Mouse (Mus musculus) cortical plate, adult 2 months (tissue): ENCODE measurements around the gene Ern1. TPM values are rescaled to one million over a fixed set of nuclear protein-coding genes. Genes with fewer than 3 reads are reported as not detected.
"Not testable (repeated sequence)": the region's sequence is repeated elsewhere in the genome, so short reads cannot be mapped to it uniquely, and the experiment has no call there.

Source experiments
- H3K27ac ChIP-seq: fragments of 200-500 bp; 2 replicates; pipeline ENCODE4 v1.5.1; 2012; ENCODE audit warnings: low read length, control low read depth, inconsistent platforms; ENCODE audit not compliant: insufficient read depth
- H3K4me1 ChIP-seq: fragments of 200-500 bp; 2 replicates; pipeline ENCODE4 v1.6.1; 2011; ENCODE audit warnings: low read length; ENCODE audit not compliant: control insufficient read depth, insufficient read depth
- H3K4me3 ChIP-seq: fragments of 200-500 bp; 2 replicates; pipeline ENCODE4 v1.5.1; 2011; ENCODE audit warnings: mild to moderate bottlenecking, low read length, control low read depth; ENCODE audit not compliant: insufficient read depth
- CTCF ChIP-seq: fragments of 200-500 bp; IDR thresholded peaks from 2 replicates; pipeline ENCODE4 v1.5.1; 2011; ENCODE audit warnings: mild to moderate bottlenecking, control low read depth, low read length; ENCODE audit not compliant: insufficient read depth; ENCODE audit errors: extremely low read depth
- POLR2A ChIP-seq: fragments of 200-500 bp; IDR thresholded peaks from 2 replicates; pipeline ENCODE4 v1.6.1; 2011; ENCODE audit warnings: mild to moderate bottlenecking, low read length, control low read depth; ENCODE audit not compliant: insufficient read depth; ENCODE audit errors: extremely low read depth
- polyA plus RNA-seq: library from polyadenylated mRNA; depleted of rRNA; stranded (reverse); fragments of >200 nt; gene quantifications from 2 replicates; pipeline ENCODE4 v1.2.3, GENCODE M21; 2012

Gene Ern1
- polyA plus RNA-seq, 1 experiment, result 6.2 TPM

DNA sequence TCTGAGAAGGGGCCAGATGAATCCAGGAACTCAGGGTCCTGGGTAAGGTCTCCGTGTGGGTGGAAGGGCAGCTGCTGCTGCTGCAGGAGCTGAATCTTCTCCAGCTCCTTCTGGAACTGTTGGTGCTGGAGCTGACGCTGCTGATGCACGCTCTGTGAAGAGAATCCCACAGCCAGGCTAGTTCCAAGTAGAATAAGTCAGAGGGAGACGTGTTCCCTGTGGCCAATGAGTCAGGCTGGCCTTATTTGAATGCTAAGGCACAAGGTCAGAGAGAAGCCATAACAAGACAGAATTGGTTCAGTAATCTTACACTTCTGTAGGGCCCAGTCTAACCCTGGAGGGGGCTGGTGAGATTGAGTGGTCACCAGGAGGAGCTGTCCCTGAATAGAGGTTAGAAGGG lies 77.6 kb downstream of the Ern1 start:
- no peak for TF ChIP-seq POLR2A
- Histone ChIP-seq H3K4me1 (no peaks in the 10 kb centered on the region), H3K27ac (no peak overlapping the region), H3K4me3 (no peak overlapping the region)

DNA sequence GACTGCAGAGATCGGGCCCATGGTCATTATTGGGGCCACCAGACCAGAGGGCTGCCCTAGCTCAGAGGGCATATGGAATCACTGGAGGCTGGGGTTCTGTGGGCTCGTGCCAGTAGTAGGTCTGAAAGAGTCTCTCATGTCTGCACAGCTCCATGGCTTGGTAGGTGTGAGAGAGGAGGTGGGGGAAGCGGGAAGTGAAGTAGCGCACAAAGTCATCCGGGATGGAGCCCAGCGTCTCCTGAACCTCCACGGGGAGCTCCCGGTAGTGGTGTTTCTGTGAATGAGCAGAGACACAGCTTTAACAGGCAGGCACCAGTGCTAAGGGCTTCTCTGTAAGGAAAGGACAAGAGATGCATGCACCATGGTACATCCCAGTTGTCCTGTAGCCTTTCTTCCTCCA lies 89.2 kb downstream of the Ern1 start:
- no peak for TF ChIP-seq CTCF
- TF ChIP-seq POLR2A, result no peak
- no peaks in the 10 kb centered on the region for H3K4me1 ChIP-seq
- H3K4me3 ChIP-seq, result no peak overlapping the region
- H3K27ac ChIP-seq, result no peak overlapping the region

DNA sequence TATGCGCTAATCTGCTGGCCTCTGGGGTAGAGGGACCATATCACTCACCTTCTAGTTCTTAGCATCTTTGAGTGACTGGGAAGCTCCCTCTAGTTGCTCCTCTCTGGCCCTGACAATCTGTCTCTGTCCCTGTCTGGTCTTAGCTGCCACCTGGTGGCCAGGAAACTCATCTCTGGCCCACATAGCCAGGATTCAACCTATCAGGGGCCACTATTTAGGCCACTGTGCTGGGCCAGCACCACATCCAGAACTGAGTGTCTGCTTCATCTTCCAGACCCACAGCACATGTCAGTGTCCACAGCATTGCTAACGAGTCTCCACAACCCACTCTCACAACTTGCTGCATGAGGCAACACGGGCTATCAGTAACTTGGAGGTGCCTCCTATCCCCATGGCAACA lies 90.0 kb downstream of the Ern1 start:
- Histone ChIP-seq H3K4me1 (no peaks in the 10 kb centered on the region), H3K27ac (no peak overlapping the region), H3K4me3 (no peak overlapping the region)
- TF ChIP-seq CTCF (peak; percentile 33), POLR2A (no peak)

DNA sequence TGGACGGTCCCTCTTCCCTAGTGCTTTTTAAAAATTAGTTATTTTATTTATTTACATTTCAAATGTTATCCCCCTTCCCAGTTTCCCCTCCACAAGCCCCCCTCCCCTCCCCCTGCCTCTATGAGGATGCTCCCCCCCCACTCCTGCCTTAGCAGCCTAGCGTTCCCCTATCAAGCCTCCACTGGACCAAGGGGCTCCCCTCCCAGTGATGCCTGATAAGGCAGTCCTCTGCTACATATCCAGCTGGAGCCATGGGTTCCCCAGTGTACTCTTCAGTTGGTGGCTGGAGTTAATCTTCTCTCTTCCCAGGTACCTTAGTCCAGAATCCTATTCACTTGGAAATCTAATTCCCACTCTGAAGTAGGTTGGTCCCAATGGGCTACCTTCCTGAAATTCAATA lies 93.6 kb downstream of the Ern1 start:
- not testable (repeated sequence) for H3K27ac ChIP-seq, H3K4me1 ChIP-seq, H3K4me3 ChIP-seq

DNA sequence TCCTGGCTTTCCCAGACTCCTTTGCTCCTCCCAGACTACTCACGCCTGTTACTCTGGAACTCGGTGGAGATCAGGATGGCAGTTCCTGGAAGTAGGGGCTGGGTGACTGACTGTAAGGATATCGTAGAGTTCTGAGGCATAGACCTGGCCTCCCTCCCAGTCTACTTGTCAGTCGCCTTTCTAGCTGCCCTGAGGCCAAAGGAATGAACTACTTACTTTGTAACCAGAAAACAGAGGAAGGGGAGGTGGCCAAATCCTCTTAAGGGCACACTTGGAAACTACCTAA lies 94.4 kb downstream of the Ern1 start:
- TF ChIP-seq POLR2A (no peak), CTCF (no peak)
- H3K4me1 ChIP-seq, result no peaks in the 10 kb centered on the region
- H3K27ac ChIP-seq, result no peak overlapping the region
- no peak overlapping the region for H3K4me3 ChIP-seq

DNA sequence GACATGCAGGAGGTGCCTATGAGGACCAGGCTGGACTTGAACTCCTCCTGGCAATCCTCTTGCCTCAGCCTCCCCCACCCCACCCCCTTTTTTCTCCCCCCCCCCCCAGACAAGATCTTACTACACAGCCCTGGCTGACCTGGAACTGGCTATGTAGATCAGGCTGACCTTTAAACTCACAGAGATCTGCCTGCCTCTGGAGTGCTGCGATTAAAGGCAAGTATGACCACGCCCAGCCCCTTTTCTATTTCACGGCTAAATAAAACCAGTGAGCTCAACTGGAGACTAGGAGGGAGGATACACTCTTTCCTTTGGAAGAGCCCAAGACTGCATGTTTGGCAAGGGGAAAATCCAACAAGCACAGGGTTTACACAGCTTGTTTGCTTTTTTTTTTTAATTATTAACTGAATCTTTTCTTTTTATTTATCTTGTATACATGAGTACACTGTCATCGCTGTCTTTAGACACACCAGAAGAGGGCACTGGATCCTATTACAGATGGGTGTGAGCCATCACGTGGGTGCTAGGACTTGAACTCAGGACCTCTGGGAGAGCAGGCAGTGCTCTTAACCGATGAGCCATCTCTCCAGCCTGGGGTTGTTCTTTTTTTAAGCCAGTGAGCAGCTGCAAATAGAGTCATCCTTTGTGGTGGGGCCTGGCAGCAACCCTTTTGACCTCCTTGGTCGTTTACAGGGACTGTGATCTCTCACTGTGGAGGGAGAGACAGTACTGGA lies 94.9 kb downstream of the Ern1 start:
- Histone ChIP-seq H3K4me3 (no peak overlapping the region), H3K27ac (no peak overlapping the region), H3K4me1 (no peaks in the 10 kb centered on the region)
- no peak for TF ChIP-seq POLR2A
- no peak for TF ChIP-seq CTCF

DNA sequence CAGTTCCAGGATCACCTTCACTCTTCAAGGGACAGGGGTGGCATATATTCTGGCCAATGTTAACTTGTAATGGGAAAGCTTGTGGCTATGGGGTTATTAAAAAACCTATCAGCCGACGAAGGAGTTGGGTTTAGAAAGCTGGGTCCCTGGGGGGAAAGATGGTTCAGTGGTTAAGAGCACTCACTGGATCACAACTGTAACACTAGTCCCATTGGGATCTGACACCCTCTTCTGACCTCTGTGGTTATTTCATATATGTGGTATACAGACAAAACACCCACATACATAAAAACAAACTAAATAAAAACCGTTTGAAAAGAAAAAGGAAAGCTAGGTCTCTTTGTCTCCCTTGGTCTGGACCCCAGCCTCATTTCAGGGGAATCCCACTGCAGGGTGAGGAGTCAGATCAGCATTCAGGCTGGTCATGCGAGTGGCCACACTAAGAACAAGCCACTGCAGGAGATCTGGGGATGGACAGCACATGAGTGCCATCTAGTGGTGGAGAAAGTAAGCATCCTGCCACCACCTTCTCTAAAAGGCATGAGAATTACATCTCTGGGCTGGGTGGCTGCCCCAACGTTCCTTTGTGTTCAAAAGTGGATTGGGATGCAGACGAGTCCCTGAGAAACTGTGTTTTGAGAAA lies 96.0 kb downstream of the Ern1 start:
- Histone ChIP-seq H3K4me1 (no peaks in the 10 kb centered on the region), H3K4me3 (no peak overlapping the region), H3K27ac (no peak overlapping the region)
- TF ChIP-seq POLR2A, result no peak
- TF ChIP-seq CTCF, result peak; percentile 99

DNA sequence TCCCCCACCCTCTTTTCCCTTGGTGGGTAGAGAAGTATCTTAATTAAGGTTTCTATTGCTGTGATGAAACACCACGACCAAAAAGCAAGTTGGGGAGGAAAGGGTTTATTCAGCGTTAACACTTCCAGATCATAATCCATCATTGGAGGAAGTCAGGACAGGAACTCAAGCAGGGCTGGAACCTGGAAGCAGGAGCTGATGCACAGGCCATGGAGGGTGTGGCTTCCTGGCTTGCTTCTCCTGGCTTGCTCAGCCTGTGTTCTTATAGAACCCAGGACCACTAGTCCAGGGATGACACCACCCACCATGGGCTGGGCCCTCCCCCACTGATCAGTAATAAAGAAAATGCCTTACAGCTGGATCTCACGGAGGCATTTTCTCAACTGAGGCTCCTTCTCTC lies 96.9 kb downstream of the Ern1 start:
- Histone ChIP-seq H3K4me1 (no peaks in the 10 kb centered on the region), H3K27ac (no peak overlapping the region), H3K4me3 (no peak overlapping the region)
- TF ChIP-seq CTCF, result no peak

DNA sequence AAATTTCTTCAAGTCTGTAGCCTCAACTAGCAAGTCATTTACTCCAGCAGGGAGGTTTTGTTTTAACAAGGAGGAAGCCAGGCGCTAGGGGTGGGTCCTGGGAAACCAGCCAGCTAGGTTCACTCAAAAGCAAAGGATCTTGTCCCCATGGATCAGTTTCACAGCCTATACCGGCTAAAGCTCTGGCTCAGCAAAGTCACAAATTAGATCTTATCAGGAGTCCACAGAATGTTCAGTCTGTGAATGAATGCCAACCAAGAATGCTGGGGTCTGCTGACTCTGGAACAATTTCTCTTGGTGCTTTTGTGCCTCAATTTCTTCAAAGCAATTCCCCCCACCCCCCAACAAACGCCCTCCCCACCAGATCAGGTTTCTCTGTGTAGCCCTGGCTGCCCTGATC lies 98.0 kb downstream of the Ern1 start:
- Histone ChIP-seq H3K4me3 (no peak overlapping the region), H3K4me1 (no peaks in the 10 kb centered on the region), H3K27ac (no peak overlapping the region)
- TF ChIP-seq CTCF (no peak), POLR2A (no peak)

DNA sequence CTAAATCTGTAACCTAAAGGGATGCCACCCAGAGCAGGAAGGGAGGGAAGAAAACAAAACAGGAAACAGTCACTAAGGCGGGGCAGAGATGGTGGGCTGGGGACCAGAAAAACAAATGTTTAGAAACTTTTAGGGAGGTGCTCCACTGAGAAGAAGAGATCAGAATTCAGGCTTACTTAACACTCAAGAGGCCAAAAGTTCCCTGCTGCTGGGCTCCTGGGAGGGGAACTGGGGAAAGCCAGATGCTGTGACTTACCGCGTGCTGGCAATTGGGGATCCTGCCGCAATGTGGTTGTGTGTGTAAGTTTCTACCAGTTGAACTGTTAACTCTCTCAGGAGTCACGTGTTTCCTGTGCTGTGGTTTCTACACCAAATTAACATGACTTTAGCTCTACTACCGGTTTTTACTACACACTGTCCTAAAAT lies 99.8 kb downstream of the Ern1 start, which contains the start of gene Icam2:
TSS of gene Icam2 (minus strand) at position 285 of the 426 bp plus-strand sequence.
- Histone ChIP-seq H3K27ac (no peak within 1 kb of the TSS), H3K4me3 (no peak within 1 kb of the TSS), H3K4me1 (no peaks in the 10 kb centered on the region)
- no peak for TF ChIP-seq POLR2A
